Mouse (Mus musculus): ENCODE results near the gene Gabra6. TPM values are rescaled to one million over a fixed set of nuclear protein-coding genes. Genes with fewer than 3 reads are reported as not detected.

Gene Gabra6
- not detected in 2 replicates for polyA plus RNA-seq (2015; fragmentation: Nextera tagmentation; extraction: Ambion mirVana)

GRCm38 (mm10) chr11:42320882-42321281 is at the start of gene Gabra6:
Gabra6 (minus strand) TSS chr11:42321072.
- no peaks in the 10 kb centered on the region for H3K36me3 ChIP-seq
- H3K4me3 ChIP-seq = no peak within 1 kb of the TSS
- H3K27ac ChIP-seq (replicated peaks) = no peak within 1 kb of the TSS
- ATAC-seq (ENCODE audit: extremely low read depth, insufficient number of reproducible peaks, low FRiP score, low TSS enrichment) = no peak
- H3K9ac ChIP-seq = no peak within 1 kb of the TSS
- no peaks in the 10 kb centered on the region for H3K4me1 ChIP-seq
- H3K9me3 ChIP-seq = no peaks in the 10 kb centered on the region
- H3K27me3 ChIP-seq (replicated peaks) = no peaks in the 10 kb centered on the region
- WGBS = 49% methylated on average over 5 of the region's 5 CpGs
- no peak within 1 kb of the TSS for H3K4me2 ChIP-seq

DNA sequence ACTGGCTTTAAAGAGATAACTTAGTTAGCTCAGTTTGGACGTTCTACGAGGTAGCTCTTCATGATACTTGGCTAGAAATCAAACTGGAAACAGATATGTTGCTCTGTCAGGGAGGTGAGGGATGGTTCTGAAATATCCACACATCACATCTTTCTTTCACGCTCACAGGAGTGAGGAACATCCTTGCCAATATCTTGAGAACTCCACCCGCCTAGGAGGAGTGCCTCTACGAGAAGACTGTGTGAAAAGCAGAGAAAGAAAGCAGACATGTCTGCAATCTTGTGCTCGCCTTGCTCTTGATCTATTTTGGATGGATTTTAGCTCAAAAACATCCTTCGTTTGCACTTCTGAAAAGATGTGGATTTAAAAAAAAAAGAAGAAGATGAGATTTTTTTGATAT is 44.7 kb upstream of the Gabra6 start:
- Histone ChIP-seq H3K4me1 (no peaks in the 10 kb centered on the region), H3K36me3 (no peaks in the 10 kb centered on the region), H3K9ac (no peak overlapping the region), H3K27me3 (replicated peaks) (no peaks in the 10 kb centered on the region), H3K9me3 (no peaks in the 10 kb centered on the region), H3K4me3 (no peak overlapping the region), H3K4me2 (no peak overlapping the region), H3K27ac (replicated peaks) (no peak overlapping the region)
- WGBS = 55% methylated on average over 7 of the region's 7 CpGs
- ATAC-seq (ENCODE audit: extremely low read depth, insufficient number of reproducible peaks, low FRiP score, low TSS enrichment) = no peak

GRCm38 (mm10) chr11:42332121-42332520 is 11.2 kb upstream of the Gabra6 start:
- Histone ChIP-seq H3K4me1 (no peaks in the 10 kb centered on the region), H3K4me2 (no peak overlapping the region), H3K27me3 (replicated peaks) (no peaks in the 10 kb centered on the region), H3K27ac (replicated peaks) (no peak overlapping the region), H3K36me3 (no peaks in the 10 kb centered on the region), H3K4me3 (no peak overlapping the region), H3K9ac (no peak overlapping the region), H3K9me3 (no peaks in the 10 kb centered on the region)
- WGBS = 62% methylated on average over 3 of the region's 3 CpGs
- ATAC-seq (ENCODE audit: extremely low read depth, insufficient number of reproducible peaks, low FRiP score, low TSS enrichment) = no peak

DNA sequence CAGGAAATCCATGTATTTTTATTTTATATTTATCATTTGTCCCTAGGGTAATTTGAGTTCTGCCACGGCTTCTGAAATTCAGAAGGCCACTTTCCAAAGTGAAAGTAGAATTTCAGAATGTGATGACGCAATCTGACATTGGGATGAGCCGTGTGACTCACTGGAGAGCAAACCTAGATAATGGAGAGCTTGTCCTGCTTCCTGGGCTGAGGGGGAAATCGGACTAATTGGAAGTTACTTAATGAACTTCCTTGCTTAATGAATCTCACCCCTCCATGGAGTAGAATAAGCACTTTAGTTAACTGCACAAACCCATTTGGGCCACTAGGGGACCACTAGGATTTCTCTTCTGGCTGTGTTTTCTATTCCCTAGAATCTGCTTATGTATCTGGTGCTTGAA is 5.4 kb upstream of the Gabra6 start:
- Histone ChIP-seq H3K36me3 (no peaks in the 10 kb centered on the region), H3K4me1 (no peaks in the 10 kb centered on the region), H3K4me3 (no peak overlapping the region), H3K27ac (replicated peaks) (no peak overlapping the region), H3K9ac (no peak overlapping the region), H3K4me2 (no peak overlapping the region), H3K9me3 (no peaks in the 10 kb centered on the region), H3K27me3 (replicated peaks) (no peaks in the 10 kb centered on the region)
- 62% methylated on average over 4 of the region's 4 CpGs for WGBS
- no peak for ATAC-seq (ENCODE audit: extremely low read depth, insufficient number of reproducible peaks, low FRiP score, low TSS enrichment)

DNA sequence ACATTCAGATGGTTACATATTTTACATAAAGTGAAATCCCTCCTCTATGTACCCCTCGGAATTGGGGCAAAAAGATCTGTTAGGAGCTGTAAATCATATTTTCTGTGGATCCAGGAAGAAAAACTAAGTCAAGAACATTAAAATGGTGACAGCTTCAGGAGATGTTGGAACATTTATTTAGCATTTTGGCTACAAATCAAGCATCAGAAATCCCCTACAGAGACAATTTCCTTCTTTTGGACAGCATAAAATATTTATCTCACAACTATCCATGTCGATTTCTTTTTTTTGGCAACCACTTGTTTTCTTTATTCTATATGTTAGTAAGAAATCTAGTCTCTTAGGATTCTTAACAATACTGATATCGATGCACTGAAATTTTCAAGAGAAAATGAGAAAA is 688 bp upstream of the Gabra6 start:
- H3K36me3 ChIP-seq = no peaks in the 10 kb centered on the region
- H3K9me3 ChIP-seq = no peaks in the 10 kb centered on the region
- no peak for ATAC-seq (ENCODE audit: extremely low read depth, insufficient number of reproducible peaks, low FRiP score, low TSS enrichment)
- H3K4me2 ChIP-seq = no peak overlapping the region
- H3K27ac ChIP-seq (replicated peaks) = no peak overlapping the region
- no peaks in the 10 kb centered on the region for H3K4me1 ChIP-seq
- WGBS = 66% methylated on average over 3 of the region's 3 CpGs
- H3K27me3 ChIP-seq (replicated peaks) = no peaks in the 10 kb centered on the region
- no peak overlapping the region for H3K9ac ChIP-seq
- H3K4me3 ChIP-seq = no peak overlapping the region

GRCm38 (mm10) chr11:42319521-42319920 is 1.4 kb downstream of the Gabra6 start:
- H3K4me1 ChIP-seq = no peaks in the 10 kb centered on the region
- no peak for ATAC-seq (ENCODE audit: extremely low read depth, insufficient number of reproducible peaks, low FRiP score, low TSS enrichment)
- H3K4me2 ChIP-seq = no peak overlapping the region
- 78% methylated on average over 3 of the region's 3 CpGs for WGBS
- H3K27me3 ChIP-seq (replicated peaks) = no peaks in the 10 kb centered on the region
- H3K4me3 ChIP-seq = no peak overlapping the region
- no peak overlapping the region for H3K9ac ChIP-seq
- H3K9me3 ChIP-seq = no peaks in the 10 kb centered on the region
- H3K36me3 ChIP-seq = no peaks in the 10 kb centered on the region
- H3K27ac ChIP-seq (replicated peaks) = no peak overlapping the region

DNA sequence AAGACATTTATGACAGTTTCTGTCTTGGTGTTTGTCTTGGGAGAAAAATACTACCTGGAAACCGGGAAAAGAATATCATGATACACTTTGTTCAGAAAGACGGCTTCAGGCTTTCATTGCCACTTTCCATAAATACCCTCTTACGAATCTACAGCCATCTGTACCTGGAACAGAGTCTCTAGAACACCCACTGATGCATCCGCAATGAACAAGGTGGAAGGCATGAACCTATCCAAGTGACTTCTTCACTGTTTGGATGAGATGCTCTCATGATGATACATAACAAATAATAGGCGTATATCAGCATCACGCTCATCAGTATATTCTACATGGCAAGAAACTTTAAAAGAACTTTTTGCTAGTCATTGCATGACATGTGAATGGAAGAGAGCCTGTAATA is 1.8 kb downstream of the Gabra6 start:
- Histone ChIP-seq H3K9me3 (no peaks in the 10 kb centered on the region), H3K27ac (replicated peaks) (no peak overlapping the region), H3K27me3 (replicated peaks) (no peaks in the 10 kb centered on the region), H3K36me3 (no peaks in the 10 kb centered on the region), H3K4me1 (no peaks in the 10 kb centered on the region), H3K4me2 (no peak overlapping the region), H3K4me3 (no peak overlapping the region), H3K9ac (no peak overlapping the region)
- no peak for ATAC-seq (ENCODE audit: extremely low read depth, insufficient number of reproducible peaks, low FRiP score, low TSS enrichment)
- WGBS = 74% methylated on average over 6 of the region's 6 CpGs

DNA sequence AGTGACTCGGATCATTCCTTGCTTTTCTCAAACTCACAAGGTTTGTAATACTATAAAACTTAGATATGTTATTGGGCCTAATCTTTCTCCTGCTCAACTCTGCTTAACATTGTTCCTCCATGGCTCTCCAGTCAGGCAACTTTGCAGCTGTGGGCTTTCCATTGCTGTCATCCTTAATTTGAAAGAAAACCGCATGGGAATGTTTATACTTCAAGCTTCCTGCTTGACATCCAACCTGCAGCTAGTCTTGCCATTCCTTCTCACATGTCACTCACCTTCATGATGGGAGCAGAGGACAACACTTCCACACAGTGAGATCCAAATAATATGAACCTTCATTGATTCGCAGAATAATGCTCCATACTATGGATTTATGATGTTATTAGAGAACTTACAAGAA is 2.9 kb downstream of the Gabra6 start:
- no peak for ATAC-seq (ENCODE audit: extremely low read depth, insufficient number of reproducible peaks, low FRiP score, low TSS enrichment)
- no peaks in the 10 kb centered on the region for H3K4me1 ChIP-seq
- no peaks in the 10 kb centered on the region for H3K9me3 ChIP-seq
- no peak overlapping the region for H3K27ac ChIP-seq (replicated peaks)
- no peak overlapping the region for H3K4me3 ChIP-seq
- WGBS = 65% methylated on average over 3 of the region's 3 CpGs
- H3K4me2 ChIP-seq = no peak overlapping the region
- H3K9ac ChIP-seq = no peak overlapping the region
- H3K36me3 ChIP-seq = no peaks in the 10 kb centered on the region
- no peaks in the 10 kb centered on the region for H3K27me3 ChIP-seq (replicated peaks)

GRCm38 (mm10) chr11:42314850-42315249 is 6.0 kb downstream of the Gabra6 start:
- no peak overlapping the region for H3K4me3 ChIP-seq
- no peaks in the 10 kb centered on the region for H3K4me1 ChIP-seq
- WGBS = 20% methylated on average over 6 of the region's 6 CpGs
- no peak overlapping the region for H3K9ac ChIP-seq
- H3K27me3 ChIP-seq (replicated peaks) = no peaks in the 10 kb centered on the region
- H3K4me2 ChIP-seq = peak overlapping the region; percentile 11; the same call in 1 of the 2 replicates
- H3K27ac ChIP-seq (replicated peaks) = no peak overlapping the region
- no peaks in the 10 kb centered on the region for H3K9me3 ChIP-seq
- no peaks in the 10 kb centered on the region for H3K36me3 ChIP-seq
- ATAC-seq (ENCODE audit: extremely low read depth, insufficient number of reproducible peaks, low FRiP score, low TSS enrichment) = no peak

GRCm38 (mm10) chr11:42310892-42311291 is 10.0 kb downstream of the Gabra6 start:
- no peak for ATAC-seq (ENCODE audit: extremely low read depth, insufficient number of reproducible peaks, low FRiP score, low TSS enrichment)
- H3K27ac ChIP-seq (replicated peaks) = no peak overlapping the region
- H3K9ac ChIP-seq = no peak overlapping the region
- H3K4me1 ChIP-seq = no peaks in the 10 kb centered on the region
- H3K27me3 ChIP-seq (replicated peaks) = no peaks in the 10 kb centered on the region
- H3K4me2 ChIP-seq = no peak overlapping the region
- WGBS = 58% methylated on average over 1 of the region's 1 CpGs
- no peak overlapping the region for H3K4me3 ChIP-seq
- no peaks in the 10 kb centered on the region for H3K36me3 ChIP-seq
- H3K9me3 ChIP-seq = no peaks in the 10 kb centered on the region

DNA sequence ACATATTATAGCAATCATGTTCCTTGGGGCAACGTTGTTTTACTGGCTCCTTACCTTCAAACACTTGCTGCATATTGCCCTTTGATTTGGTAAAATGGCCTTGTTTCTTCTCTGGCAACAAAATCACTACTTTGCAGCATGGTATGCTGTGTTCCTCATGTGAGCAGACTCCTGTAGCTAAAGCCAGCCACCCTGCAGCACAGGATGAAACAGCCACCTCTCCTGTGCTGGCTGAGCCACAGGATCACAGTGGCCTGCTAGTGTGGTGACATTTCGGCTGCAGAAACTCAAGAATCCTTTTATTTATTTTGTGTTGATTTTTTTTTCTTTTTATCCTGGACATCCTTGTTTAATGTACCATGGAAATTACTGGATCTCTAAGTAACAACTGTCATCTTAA is 11.8 kb downstream of the Gabra6 start:
- H3K27ac ChIP-seq (replicated peaks) = no peak overlapping the region
- H3K4me3 ChIP-seq = no peak overlapping the region
- ATAC-seq (ENCODE audit: extremely low read depth, insufficient number of reproducible peaks, low FRiP score, low TSS enrichment) = no peak
- H3K4me2 ChIP-seq = no peak overlapping the region
- 64% methylated on average over 2 of the region's 2 CpGs for WGBS
- H3K4me1 ChIP-seq = no peaks in the 10 kb centered on the region
- H3K9me3 ChIP-seq = no peaks in the 10 kb centered on the region
- no peak overlapping the region for H3K9ac ChIP-seq
- no peaks in the 10 kb centered on the region for H3K36me3 ChIP-seq
- no peaks in the 10 kb centered on the region for H3K27me3 ChIP-seq (replicated peaks)

DNA sequence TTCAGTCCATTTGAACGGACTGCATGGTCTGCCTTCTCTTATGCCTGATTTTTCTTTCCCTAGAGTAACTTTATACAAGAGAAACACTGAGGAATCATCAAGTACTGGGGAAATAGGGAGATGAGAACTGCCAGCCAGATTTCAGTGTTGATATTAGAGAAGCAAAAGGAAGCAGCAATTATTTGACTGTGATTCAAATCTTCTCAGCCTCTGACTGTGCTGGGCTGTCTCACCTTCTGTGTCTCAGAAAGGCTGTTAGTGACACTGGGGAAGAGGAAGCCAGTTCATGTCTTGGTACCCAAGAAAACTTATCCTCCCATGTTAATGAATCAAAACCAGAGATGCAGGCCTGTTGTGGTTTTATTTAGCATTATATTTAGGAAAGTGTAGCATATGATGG is 14.8 kb downstream of the Gabra6 start:
- Histone ChIP-seq H3K27me3 (replicated peaks) (no peaks in the 10 kb centered on the region), H3K4me2 (no peak overlapping the region), H3K27ac (replicated peaks) (no peak overlapping the region), H3K9me3 (no peaks in the 10 kb centered on the region), H3K9ac (no peak overlapping the region), H3K36me3 (no peaks in the 10 kb centered on the region), H3K4me1 (no peaks in the 10 kb centered on the region), H3K4me3 (no peak overlapping the region)
- WGBS = 70% methylated on average over 1 of the region's 1 CpGs
- no peak for ATAC-seq (ENCODE audit: extremely low read depth, insufficient number of reproducible peaks, low FRiP score, low TSS enrichment)

All from heart, embryonic 13.5 days (tissue).